Mouse (Mus musculus) testis, postnatal 10 days (tissue): ENCODE results near the gene Gm11549.

Source experiments
- DNase-seq: peaks from one replicate; pipeline ENCODE4 v3.0.0; 2021; ENCODE audit warnings: low spot score

Gene Gm11549

DNA sequence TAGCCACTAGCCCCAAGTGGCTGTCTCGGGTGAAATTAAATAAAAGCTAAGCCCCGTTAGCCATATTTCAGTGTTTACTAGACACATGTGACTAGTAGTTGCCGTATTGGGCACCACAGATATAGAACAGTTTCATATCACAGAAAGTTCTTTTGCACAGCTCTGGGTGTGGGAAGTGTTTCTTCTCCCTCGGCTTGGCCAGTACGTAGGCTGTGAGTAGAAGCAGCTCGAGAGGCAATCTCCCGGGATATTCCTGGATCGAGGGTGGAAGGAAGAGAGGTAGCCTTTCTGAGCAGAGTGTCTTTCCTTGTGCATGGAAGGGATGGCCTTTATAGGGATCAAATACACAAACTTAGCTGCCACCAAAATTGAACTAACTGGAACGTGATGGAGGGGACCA, 5.4 kb downstream of the Gm11549 start:
- no peak for DNase-seq

DNA sequence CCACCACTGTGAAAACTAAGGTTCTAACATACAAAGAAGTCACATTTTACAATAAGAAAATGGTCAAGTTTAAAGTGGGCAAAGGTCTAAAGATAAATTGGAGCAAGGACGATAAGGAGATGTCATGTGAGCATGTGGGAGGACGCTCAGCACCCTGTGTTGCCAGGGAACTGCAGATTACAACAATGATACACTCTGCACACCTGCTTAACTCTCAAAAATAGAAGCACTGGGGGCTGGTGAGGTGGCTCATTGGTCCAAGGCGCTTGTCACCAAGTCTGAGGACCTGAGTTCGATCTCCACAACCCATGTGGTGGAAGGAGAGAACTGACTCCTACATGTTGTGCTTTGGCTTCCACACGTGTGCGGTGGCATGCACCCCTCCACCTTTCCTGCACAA, 10.1 kb downstream of the Gm11549 start:
- no peak for DNase-seq

DNA sequence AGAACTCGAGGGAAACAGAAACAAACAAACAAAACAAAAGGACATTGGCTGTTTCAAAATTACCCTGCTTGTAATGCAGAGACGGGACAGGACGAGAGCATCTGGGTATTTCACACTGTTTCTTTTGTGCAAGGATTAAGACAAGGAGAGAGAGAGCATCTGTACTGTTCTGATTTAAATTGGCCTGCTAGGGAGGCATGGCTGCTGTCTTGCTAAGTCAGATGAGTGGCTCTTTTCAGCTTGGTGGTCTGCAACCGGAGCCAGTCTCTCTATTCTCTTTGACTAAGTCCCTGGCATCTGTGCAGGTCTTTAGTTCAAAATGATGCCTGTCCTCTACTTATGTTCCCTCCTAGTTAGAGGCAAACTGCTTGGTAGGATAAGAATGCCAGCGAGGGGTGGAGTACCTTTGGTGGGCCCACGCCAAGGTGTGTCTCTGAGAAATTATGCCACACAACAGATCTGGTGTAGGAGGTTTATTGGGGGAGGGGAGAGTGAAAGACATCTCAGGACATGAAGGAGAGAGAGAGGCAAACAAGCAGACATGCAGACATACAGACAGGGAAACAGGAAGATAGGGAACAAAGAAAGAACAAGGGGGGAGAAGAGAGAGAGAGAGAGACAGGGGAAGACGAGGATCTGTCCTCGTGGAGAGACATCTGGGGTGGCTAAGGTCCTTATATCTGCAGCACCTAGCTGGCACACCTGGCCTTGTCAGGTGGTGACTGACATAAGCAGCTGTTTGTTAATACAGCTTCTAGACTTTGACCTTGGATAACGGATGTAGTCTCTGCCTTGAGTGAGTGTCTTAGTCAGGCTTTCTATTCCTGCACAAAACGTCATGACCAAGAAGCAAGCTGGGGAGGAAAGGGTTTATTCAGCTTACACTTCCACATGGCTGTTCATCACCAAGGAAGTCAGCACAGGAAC, 15.5 kb downstream of the Gm11549 start:
- DNase-seq: peak; percentile 7

DNA sequence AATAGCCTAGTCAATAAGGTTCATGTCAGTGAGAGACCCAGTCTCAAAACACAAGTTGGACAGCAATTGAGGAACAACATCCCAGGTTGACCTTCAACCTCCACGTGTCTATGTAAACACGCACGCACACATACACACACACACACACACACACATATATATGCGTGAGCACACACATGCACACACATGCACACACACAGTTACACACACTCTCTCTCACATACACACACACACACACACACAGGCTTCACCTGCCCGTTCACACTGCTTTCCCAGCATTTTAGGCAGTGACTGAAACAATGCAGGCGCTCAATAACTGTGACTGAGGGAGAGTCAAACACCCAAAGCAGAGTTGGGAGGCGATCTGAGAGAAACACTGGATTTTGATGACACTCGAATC, 16.3 kb downstream of the Gm11549 start:
- peak; percentile 13 for DNase-seq

DNA sequence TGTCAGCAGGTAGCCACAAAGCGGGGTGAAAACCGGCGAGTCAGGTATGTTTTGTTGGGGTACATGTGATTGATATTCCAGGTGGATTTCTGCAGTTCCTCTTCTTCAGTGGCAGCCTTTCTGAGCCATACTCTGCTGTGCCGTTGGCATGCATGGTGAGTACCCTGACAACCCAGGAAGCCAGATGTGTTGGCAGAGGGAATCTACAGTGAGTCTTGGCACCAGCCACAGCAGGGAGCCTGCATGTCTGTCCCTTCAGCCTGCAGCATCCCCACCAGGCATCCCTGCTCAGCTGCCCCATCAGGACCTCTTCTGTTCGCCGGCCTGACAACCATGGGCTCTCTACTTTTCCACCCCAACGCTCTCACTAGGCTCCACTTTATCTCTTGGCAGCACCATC, 20.1 kb downstream of the Gm11549 start:
- DNase-seq: no peak

DNA sequence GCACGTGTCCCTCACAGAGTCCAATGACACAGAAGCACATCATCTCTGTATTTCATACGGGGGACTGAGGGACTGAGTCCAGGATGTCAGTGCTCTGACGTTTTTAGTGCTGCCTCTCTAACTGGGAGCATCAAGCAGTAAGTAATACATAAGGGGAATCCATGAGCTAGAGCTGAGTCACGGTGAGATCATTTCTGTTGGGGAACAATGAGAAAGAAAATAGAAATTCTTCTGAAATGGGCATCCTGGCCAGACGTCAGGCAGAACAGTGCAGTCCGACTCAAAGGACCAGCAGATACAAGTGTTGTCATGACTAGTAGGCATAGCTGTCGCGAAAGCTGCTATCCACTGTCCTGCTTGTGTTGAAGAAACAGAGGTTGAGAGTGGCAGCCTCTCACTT, 20.6 kb downstream of the Gm11549 start:
- DNase-seq: no peak

DNA sequence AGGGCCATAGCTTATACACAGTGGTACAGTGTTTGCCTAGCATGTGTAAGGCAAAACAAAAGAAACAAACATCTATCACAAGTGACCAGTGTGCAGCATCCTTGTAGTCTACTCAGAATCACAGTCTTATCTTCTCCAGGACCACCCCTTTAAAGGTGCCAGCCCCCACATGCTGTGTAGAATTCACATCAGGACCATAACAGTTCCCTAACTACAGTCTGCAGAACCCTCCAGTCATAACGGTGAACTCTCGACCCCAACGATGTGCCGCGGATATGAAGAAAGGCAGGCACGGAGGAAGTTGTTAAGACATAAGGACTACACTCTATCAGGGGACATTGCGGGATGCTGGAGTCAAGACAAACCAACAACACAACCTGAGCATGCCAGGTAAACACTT, 22.2 kb downstream of the Gm11549 start:
- DNase-seq: peak; percentile 12

DNA sequence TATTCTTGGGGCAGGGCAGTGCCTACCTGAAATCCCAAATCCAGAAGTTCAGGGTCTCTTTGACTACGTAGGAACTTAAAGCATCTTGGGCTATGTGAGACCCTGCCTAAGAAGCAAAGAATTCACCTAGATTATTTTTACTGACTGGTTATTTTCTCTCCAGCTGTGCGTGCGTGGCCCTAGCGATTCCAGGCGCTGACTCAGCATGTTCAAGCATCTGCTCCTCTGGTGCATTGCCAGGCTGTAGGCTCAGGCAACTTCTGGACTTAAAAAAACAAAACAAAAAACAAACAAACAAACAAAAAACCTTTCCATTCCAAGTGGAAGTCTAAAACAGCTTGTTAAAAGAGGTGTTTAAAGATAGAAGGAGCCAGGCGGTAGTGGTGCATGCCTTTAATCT, 23.4 kb downstream of the Gm11549 start:
- peak; percentile 51 for DNase-seq

DNA sequence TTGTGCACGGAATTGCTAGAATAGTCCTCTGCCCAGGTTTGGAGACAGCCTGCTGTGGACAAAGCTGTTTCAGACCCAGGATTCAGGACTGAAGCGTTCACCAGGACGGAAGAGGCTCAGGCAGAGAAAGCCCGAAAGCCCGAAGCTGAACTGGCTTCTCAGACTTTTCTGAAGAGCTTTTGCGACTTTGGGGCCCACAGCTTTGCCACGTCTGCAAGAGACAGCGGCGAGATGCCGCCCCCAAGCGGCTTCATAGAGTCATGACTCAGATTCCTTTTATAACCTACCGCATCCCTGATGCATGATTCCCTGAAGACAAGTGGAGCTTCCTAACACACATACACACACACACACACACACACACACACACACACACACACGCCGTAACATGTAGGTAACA, 24.9 kb downstream of the Gm11549 start:
- DNase-seq: peak; percentile 86

DNA sequence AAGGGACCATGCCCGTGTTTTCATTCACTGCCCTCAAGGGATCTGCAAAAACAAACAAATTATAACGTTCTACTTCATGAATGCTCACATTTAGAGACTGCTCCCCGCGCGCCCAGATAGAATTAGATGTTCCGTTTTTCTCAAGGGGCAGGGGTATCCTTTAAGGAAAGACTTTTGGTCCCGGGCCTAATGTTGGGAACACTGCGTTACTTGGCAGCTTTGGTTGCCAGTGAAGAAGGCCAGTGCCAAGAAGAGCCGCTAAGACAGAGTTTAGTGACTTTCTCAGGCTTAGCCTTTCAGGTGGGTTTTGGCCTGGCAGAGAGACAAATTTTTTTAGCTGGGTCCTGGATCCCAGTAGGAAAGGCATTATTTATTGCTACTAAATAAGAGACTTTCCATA, 25.3 kb downstream of the Gm11549 start:
- DNase-seq: peak; percentile 54

DNA sequence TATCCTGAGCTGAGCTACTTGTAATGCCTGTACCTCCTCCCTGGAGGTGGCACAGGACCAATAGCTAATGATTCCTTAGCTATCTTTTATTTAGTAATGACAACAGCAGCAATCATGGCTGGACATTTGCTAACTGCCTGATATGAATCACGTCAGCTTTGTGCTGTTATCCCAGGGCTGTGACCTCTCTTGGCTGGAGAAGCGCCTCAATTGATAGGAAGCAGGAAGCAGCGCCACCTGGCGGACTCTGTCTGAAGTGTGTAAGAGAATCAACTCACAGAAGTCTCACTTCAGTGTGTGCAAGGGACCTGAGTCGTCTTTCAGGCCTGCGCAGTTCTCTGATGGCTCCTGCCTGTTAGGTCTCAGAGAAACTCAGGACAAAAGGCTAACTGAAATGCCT, 26.2 kb downstream of the Gm11549 start:
- DNase-seq: peak; percentile 96

DNA sequence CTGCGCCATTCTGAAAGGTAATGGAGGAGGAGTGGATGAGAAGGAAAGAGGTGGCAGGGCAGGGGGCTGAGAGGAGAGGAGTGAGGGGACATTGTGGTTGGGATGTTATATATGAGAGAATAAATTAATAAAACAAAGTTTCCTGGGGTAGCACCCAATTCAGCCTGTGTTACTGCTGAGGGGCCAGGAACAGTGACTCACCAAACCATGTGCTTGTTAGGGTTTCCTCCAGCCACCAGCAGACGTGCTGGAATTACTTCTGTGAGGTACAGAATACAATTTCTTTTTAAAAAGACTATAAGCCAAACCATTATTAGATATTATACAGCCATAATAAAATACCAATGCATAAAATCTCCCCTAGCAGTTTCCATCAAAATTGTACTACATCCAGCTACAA, 27.0 kb downstream of the Gm11549 start:
- peak; percentile 27 for DNase-seq

DNA sequence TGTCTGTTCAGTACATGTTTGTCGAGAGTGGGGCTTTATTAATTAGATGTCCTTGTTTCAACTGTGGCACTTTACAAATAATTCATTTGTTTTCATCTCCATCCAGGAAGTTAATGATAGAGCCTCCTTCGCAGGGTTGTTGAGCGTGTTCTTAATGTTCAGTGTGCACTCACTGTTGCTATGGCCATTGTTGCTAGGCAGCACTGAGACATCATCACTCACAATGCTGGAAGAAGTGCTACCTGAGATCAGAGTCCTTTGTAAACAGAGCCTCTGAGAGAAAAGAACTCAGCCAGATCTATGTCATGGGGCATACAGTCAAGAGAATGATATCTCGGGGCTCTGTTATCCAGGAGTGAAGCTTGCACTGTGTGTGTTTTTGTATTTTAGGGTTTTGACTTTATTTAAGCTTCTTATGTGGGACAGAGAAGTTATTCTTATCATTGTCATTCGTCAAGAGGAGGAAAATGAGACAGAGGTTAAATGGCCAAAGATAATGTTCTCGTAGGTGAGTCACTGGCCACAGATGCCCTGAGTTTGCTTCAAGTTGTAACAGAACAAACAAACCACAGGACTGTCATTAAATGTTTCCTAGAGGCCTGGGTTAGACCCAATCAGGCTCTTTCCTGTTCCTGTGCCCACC, 27.9 kb downstream of the Gm11549 start:
- peak; percentile 23 for DNase-seq

DNA sequence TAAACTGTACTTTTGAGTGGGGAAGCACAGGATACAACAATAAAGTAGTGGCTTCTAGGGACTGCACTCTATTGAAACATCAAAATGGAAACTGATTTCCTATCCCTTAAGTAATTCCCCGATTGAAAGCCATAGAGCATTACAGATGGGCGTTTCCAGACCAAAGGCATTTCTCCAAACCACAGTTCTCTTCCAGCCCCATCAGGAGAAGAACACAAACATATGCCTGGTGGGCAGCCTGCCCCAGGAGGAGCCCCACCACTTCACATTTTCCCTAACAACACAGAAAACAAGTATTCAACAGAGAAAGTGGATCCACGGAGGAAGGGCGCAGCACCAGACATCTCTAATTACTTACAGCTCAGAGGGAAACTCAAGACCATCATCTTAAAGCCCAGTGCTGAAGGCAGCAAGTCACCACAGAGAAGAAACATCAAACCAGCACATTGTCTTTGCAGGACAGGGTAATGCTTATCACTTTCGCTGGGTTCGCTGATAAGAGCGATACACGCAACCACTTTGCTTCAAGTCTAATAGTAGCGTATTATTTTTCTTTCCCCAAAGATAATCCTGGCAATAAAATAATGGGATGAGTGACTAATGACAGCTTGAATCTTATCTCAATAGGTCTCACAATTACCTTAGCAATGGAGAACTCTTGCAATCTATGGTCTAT, 28.8 kb downstream of the Gm11549 start:
- peak; percentile 33 for DNase-seq

DNA sequence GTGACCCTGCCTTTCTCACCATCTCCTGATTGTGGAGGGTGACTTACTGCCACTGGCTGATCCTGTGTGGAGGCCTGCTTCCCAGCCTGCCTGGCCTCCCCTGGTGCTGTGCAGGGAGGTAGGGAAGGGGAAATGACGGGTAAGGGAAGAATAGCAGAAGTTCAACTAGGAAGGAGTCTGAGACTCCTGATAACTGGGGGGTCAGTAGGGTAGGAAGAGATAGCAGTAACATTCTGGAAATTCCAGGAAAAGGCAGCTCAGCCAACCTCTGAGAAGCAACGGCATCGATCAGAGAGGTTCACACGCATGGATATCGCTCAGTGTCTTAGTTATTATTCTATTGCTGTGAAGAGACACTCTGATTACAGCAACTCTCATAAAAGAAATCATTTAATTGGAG, 30.1 kb downstream of the Gm11549 start:
- DNase-seq: no peak

DNA sequence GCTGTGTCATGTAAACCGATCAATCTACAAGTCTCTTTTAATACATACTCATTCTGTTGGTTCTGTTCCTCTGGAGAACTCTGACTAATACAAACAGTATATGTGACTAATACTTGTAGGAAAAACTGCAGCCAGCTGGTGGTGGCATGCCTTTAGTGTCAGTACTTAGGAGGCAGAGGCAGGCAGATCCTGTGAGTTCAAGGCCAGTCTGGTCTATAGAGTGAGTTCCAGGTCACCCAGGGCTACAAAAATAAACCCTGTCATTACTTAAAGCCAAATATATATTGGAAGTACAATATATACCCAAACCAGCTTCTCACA, 32.1 kb downstream of the Gm11549 start:
- DNase-seq: no peak

DNA sequence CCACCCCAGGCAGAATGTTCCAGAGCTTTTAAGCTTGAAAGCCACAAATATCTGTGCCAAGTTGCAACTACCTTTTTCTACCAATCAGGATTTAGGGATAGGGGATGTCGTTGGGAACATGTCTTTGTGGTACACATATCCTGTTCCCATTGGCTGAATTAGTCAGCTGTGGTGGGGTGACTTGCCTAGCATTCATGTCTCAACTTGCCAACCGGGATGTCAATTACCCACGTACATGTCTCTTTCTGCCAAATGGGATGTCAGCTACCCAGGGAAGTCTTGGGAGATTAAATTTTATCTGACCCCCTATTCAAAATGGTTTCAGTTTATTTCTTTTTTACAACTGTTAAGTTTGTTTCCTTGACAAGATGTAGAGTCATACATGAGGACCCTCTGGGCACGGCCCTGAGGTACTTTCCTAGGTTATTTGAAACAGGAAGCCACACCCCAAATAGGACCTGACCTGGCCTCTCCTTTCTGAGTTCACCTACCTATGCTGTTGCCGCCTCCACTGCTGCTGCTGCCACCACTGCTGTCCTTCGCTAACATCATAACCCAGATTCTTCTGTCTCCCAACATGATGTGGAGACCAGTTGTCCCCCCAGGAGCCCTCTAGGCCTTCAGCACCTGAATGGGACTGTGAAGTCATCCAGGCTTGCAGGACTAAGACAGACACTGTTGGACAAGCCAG, 32.6 kb downstream of the Gm11549 start:
- no peak for DNase-seq

DNA sequence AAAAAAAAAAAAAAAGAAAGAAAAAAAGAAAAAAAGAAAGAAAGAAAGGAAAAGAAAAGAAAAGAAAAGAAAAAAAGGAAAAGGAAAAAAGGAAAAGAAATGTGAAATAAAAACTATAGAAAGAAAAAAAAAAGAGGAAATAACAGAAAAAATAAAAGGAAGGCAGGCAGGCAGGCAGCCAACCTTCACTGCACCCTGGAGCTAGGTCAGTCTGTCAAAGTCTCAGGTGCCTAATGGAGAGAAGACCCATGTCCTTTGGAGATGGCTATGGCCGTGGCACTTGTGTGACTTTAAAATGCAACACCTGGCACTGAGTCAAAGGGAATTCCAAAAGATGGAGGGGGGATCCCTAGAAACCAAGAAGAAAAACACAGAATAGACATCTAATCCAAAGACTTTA, 33.2 kb downstream of the Gm11549 start:
- no peak for DNase-seq

DNA sequence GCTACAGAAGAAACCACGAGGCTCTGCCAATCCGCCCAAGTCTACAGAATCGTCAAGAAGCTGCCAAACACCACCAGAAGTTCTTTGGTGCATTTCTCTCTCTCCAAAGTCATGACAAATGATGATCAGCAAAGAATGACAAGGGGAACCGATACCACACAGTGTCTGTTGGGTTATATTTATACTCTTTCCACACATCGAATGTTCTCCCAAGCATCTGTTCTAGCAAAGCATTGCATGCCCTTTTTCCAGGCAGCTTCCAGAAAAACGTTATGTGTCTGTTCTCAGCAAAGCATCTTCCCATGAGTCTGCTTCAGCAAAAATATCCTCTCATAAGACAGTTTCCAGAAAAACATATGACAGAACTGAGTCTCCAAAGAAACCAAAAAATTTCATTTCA, 34.7 kb downstream of the Gm11549 start:
- DNase-seq: no peak

DNA sequence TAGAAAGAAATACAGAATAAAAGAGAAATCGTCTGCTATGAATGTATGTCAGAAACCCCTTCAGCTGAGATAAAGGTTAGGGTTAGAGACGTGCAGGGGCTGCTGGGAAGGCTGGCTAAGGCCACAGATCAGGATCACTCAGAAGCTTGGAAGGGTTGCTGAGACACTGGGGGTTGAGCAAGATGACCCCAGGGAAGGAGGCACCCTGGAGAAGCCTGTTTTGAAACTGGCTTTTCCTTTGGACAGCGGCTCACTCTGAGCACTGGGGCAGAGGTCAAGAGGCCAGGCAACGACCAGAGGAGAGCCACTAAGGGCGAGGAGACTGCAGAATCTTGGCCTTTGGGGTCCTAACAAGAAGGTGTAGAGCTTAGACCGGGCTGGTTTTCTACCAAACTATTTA, 35.4 kb downstream of the Gm11549 start:
- no peak for DNase-seq

DNA sequence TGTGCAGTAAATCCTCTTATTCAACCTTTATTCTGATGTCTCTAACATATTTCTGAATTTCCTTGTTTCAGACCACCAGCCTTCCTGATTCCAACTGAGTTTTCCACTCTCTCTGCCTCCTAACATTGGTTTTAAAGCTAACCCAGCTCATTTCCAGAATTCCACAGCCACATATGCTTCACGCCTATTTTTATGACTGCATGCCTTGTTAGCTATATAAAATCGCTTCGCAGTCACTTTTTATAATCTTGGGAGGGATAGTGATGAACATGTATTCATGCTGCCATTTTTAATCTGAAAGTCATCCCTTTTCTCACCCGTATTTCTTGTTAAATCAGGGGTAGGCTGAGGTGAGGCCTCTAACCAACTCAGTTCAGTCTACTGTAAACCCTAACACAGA, 37.3 kb downstream of the Gm11549 start:
- no peak for DNase-seq

DNA sequence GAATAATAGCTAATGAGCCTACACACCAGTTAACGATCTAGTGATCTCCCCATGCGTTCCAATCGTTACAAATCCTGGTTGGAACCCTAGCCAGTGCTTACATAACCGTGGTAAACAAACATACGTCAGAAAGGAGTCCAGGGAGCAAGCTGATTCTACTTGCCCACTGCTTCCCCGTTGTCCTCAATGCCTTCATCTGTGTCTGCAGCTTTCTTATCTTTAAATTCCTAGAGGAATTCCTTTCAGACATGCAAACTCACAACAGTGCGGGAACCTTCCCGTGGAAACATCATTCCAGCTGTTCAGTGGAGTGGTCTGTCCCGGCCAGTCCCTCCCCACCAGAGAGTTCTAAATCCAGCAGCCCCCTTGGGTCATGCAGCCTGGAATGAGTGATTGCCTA, 38.7 kb downstream of the Gm11549 start:
- DNase-seq: no peak

DNA sequence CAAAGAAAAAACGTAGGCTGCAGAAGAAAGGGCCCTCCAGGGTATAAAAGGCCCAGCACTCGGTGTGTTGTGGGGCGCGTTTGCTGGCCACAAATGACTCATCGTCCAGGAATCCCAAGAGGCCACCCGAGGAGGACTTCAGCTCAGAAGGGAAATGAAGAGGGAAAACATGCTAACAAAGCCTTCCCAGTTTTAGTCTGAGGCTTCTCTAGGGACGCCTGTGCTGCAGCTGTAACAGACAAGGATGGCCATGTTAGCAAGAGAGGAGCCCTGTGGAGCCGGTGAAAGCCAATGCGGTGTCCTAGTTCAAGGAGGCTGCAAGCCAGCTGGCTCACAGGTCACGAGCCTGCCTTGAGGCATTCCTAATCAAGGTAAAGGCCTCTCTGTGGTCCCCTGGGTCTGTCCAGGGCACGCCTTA, 39.8 kb downstream of the Gm11549 start:
- peak; percentile 66 for DNase-seq
